Mouse (Mus musculus) lung, postnatal 0 days (tissue): Measurements from ENCODE around the gene Cdadc1. TPM values are rescaled to one million over a fixed set of nuclear protein-coding genes. Genes with fewer than 3 reads are reported as not detected.

Source experiments
- ATAC-seq: fragments of 200-750 bp; cut with Nextera tagmentation; 2 replicates; pipeline ENCODE4 v1.8.0; 2017; ENCODE audit warnings: moderate library complexity
- DNase-seq: peaks from one replicate; pipeline ENCODE4 v3.0.0-alpha.2; 2016; ENCODE audit warnings: low spot score
- H3K27ac ChIP-seq: fragments of 300-500 bp; sonication (generic); 2 replicates; pipeline ENCODE4 v1.5.1; 2014; ENCODE audit warnings: antibody characterized with exemption, mild to moderate bottlenecking, low read length, mixed read lengths
- H3K27me3 ChIP-seq: fragments of 300-500 bp; sonication (generic); replicated peaks from 2 replicates; pipeline ENCODE4 v1.6.1; 2014; ENCODE audit warnings: low read length, mixed read lengths; ENCODE audit not compliant: insufficient read depth
- H3K36me3 ChIP-seq: fragments of 300-500 bp; sonication (generic); 2 replicates; pipeline ENCODE4 v1.6.1; 2014; ENCODE audit warnings: low read length, mixed read lengths; ENCODE audit not compliant: insufficient read depth
- H3K4me1 ChIP-seq: fragments of 300-500 bp; sonication (generic); 2 replicates; pipeline ENCODE4 v1.6.1; 2014; ENCODE audit warnings: antibody characterized with exemption, low read depth, low read length, mixed read lengths; ENCODE audit not compliant: insufficient read depth
- H3K4me2 ChIP-seq: fragments of 300-500 bp; sonication (generic); replicated peaks from 2 replicates; pipeline ENCODE4 v1.6.1; 2014; ENCODE audit warnings: low read depth, mild to moderate bottlenecking, low read length, moderate library complexity, mixed read lengths
- H3K4me3 ChIP-seq: fragments of 300-500 bp; sonication (generic); 2 replicates; pipeline ENCODE4 v1.5.1; 2014; ENCODE audit warnings: low read depth, low read length
- H3K9ac ChIP-seq: fragments of 300-500 bp; sonication (generic); replicated peaks from 2 replicates; pipeline ENCODE4 v1.6.1; 2014; ENCODE audit warnings: low read depth, mild to moderate bottlenecking
- H3K9me3 ChIP-seq: fragments of 300-500 bp; sonication (generic); 2 replicates; pipeline ENCODE4 v1.6.1; 2016; ENCODE audit warnings: low read length, mixed read lengths
- CTCF ChIP-seq: IDR thresholded peaks from 2 replicates; pipeline ENCODE4 v1.5.1; 2016; ENCODE audit warnings: antibody characterized with exemption, mild to moderate bottlenecking
- EP300 ChIP-seq: IDR thresholded peaks from 2 replicates; pipeline ENCODE4 v1.6.1; 2016; ENCODE audit warnings: antibody characterized with exemption, mild to moderate bottlenecking, control low read depth
- WGBS: fragments of 180-500 bp; shearing (Covaris S2); extraction: QIAGEN DNeasy Blood & Tissue Kit; methylation state at CpG from one replicate; pipeline ENCODE4 v1.1.7; 2014; 5-methylcytosine and 5-hydroxymethylcytosine counted together
- polyA plus RNA-seq: library from polyadenylated mRNA; unstranded; fragments of >200 nt; fragmentation: Nextera tagmentation; extraction: Ambion mirVana; gene quantifications from 2 replicates; pipeline ENCODE4 v1.2.1, GENCODE M21; 2015

Gene Cdadc1
- polyA plus RNA-seq, 1 experiment from 2014 or later: 42.3 TPM

GRCm38 (mm10) chr14:59530801-59531200 is 67.0 kb downstream of the Cdadc1 start:
- H3K27ac ChIP-seq: no peak overlapping the region

DNA sequence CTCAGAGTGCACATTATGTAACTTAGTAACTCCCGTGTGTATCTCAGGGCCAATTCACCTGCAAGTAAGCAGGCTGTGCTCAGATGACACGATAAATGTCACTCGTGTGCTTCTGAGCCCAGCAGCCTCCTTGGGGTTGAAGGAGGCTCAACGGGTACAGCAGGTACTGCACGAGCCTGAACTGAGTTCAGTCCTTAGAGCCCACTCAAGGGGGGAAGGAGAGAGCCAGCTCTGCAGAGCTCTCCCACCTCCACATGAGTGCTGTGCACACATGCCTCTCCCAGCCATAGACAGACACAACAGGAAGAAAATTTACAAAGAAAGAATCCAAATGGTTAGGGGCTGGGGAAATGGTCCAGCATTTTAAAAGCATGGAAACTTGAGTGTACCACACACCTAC is 71.9 kb downstream of the Cdadc1 start:
- Histone ChIP-seq H3K27ac (no peak overlapping the region), H3K4me1 (no peaks in the 10 kb centered on the region), H3K27me3 (no peaks in the 10 kb centered on the region), H3K9ac (no peak overlapping the region), H3K4me3 (no peak overlapping the region), H3K4me2 (no peak overlapping the region), H3K36me3 (no peaks in the 10 kb centered on the region), H3K9me3 (no peaks in the 10 kb centered on the region)
- peak; percentile 62 for DNase-seq
- ATAC-seq: peak; percentile 84
- 68% methylated on average over 5 of the region's 5 CpGs for WGBS
- TF ChIP-seq EP300 (no peak), CTCF (no peak)

More at GRCm38 (mm10) chr14:59530801-59531200, 67.0 kb downstream of the Cdadc1 start:
- DNase-seq: no peak
- peak; percentile 28; the same call in 1 of the 2 replicates for ATAC-seq
- Histone ChIP-seq H3K4me1 (no peaks in the 10 kb centered on the region; the same call in 1 of the 2 replicates), H3K4me3 (no peak overlapping the region), H3K9ac (no peak overlapping the region), H3K27me3 (no peaks in the 10 kb centered on the region), H3K36me3 (no peaks in the 10 kb centered on the region), H3K9me3 (no peaks in the 10 kb centered on the region), H3K4me2 (no peak overlapping the region)
- 24% methylated on average over 1 of the region's 1 CpGs for WGBS
- TF ChIP-seq CTCF: no peak
- no peak for TF ChIP-seq EP300

DNA sequence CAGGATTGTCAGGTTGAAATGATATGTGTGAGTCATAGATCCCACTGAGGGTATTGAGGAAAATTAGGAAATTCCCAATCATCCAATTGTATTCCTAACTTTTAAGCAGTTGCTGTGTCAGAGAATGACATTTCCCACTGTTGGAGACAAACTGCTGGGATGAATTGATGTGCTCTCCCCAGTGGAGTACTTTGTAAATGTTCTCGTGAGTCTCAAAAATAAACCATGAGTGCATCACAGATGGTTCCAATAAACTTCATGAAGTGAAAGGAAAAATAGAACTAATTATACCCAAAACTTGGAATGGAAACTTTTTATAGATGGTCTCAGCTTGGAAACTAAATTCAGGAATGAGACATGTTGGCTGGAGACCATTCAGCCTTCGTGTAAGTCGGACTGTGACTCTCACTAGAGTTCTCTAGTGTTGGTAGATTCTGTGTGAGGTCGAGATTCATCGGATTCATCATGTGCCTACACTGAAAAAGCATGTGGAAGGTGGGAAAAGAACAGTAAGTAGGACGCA is 83.8 kb downstream of the Cdadc1 start:
- Histone ChIP-seq H3K9me3 (no peaks in the 10 kb centered on the region), H3K4me3 (no peak overlapping the region), H3K4me1 (no peaks in the 10 kb centered on the region), H3K27ac (no peak overlapping the region), H3K27me3 (no peaks in the 10 kb centered on the region), H3K4me2 (no peak overlapping the region), H3K9ac (no peak overlapping the region), H3K36me3 (no peaks in the 10 kb centered on the region)
- DNase-seq: no peak
- no peak for ATAC-seq
- no peak for TF ChIP-seq EP300
- no peak for TF ChIP-seq CTCF
- 70% methylated on average over 6 of the region's 6 CpGs for WGBS

Other genes with a start within 250 kb of the Cdadc1 start
- 11.8 and 12.7 TPM in 2 replicates for gene Phf11d, start 232.5 kb downstream of the Cdadc1 start, polyA plus RNA-seq
- gene Phf11c, start 202.6 kb downstream of the Cdadc1 start, polyA plus RNA-seq: 0.19 and 0.32 TPM in 2 replicates
- 5.8 and 6.1 TPM in 2 replicates for gene Setdb2, start 157.1 kb downstream of the Cdadc1 start, polyA plus RNA-seq
- 25.6 and 27.2 TPM in 2 replicates for gene Cab39l, start 157.0 kb downstream of the Cdadc1 start, polyA plus RNA-seq
- gene Shisa2, start 27.3 kb upstream of the Cdadc1 start, polyA plus RNA-seq: 10.6 and 17.5 TPM in 2 replicates